Mouse (Mus musculus): Measurements from ENCODE around the gene Supt3.
A peak's percentile ranks its signal among the peaks of the same experiment; 100 is the strongest.

DNA sequence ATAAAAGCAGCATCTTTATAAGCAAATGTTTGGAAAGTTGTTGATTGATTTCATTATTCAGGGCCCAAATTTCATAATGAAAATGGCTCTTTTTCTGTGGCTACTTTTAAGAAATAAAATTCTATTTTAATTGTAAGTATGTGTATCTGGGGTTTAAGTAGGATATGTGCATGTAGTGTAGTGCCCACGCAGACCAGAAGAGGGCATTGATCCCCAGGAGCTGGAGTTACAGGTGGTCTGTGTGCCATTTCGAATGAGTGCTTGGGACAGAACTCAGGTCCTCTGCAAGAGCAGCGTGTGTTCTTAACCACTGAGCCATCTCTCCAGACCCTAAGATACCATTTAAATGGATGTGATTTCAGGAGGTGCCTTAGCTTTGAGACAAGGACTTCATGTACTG lies 296.8 kb downstream of the Supt3 start:
- TF ChIP-seq POLR2A (IDR thresholded peaks at IDR 0.05; ENCODE audit: borderline replicate concordance, control insufficient read depth, low read depth, low read length) (no peak), CTCF (IDR thresholded peaks at IDR 0.05; ENCODE audit: control insufficient read depth, insufficient read depth, low read length) (peak; percentile 28)
